Comparison of ENCODE assay signal across 25 mouse cellular contexts in genomic region chr12:81679807-81680529, GRCm38 (mm10). TPM values are rescaled to one million over a fixed set of nuclear protein-coding genes. Genes with fewer than 3 reads are reported as not detected.
DNase-seq lines count a peak whose midpoint lies in the region; TF ChIP-seq lines count a peak whose summit lies in the region.
"Had no signal": no experiment of that assay in that cellular context is flagged by ENCODE, and none has a peak within 500 bp of the region (broad histone marks: within the 10 kb centered on the region; RNA-seq: fewer than 3 reads in every experiment).

No protein-coding gene starts in this region.

- intact Hi-C loops in heart, postnatal 25 days (cut with DNase I), result no loop called here
- intact Hi-C loops in gastrocnemius, postnatal 36 days (cut with DNase I), result no loop called here

- 0 out of 2 replicates have a peak, but pooled peaks cover 3% of the 10 kb centered on the region for H3K27me3 ChIP-seq in liver, adult 2 months (ENCODE audit: control insufficient read depth, insufficient read depth, low read length)
- H3K27me3 ChIP-seq in C2C12 (ENCODE audit: control insufficient read depth, insufficient read depth, insufficient read length), result no peaks in the 10 kb centered on the region
- H3K27me3 ChIP-seq: embryonic facial prominence, embryonic 12.5 days; hindbrain, embryonic 13.5 days; intestine, embryonic 15.5 days had no signal

- H3K9ac ChIP-seq in liver, adult 2 months (ENCODE audit: low read depth, low read length), result no peak overlapping the region
- H3K9ac ChIP-seq: embryonic facial prominence, embryonic 12.5 days; forebrain, embryonic 12.5 days; hindbrain, embryonic 13.5 days; intestine, embryonic 15.5 days had no signal

- DNase-seq in liver, adult 2 months (ENCODE audit: extremely low read depth, low read depth, low spot score), result peak; percentile 13
- DNase-seq in liver (no peak), NIH3T3 (ENCODE audit: low read depth) (peak; percentile 34)
- no peak for DNase-seq in heart, postnatal 25 days (ENCODE audit: low spot score)
- DNase-seq in cerebellum, adult 9-11 months, result no peak
- no peak for DNase-seq in gastrocnemius, postnatal 36 days
- DNase-seq: adrenal gland, adult 8-10 months; adrenal gland, postnatal 25 days; B cell, adult 2 months; cerebellum, adult 2 months; cerebellum, postnatal 10 days; gastrocnemius, postnatal 10 days; heart, adult 11 months; heart, postnatal 36 days; kidney, adult 11 months; kidney, adult 8-10 months had no signal

- TF ChIP-seq CTCF in liver, adult 2 months (IDR thresholded peaks at IDR 0.05; ENCODE audit: low read depth, low read length), result no peak
- no peak for TF ChIP-seq CTCF in C2C12 (IDR thresholded peaks at IDR 0.05; ENCODE audit: control insufficient read depth, insufficient read depth, insufficient read length)

- 69% methylated on average over 7 of the region's 7 CpGs for WGBS in liver, adult 2 months

- no peak for TF ChIP-seq POLR2A in liver, adult 2 months (IDR thresholded peaks at IDR 0.05; ENCODE audit: extremely low read depth, insufficient read depth, low read length)

- no peak overlapping the region for H3ac ChIP-seq in C2C12 (ENCODE audit: control insufficient read depth, insufficient read length, low read depth)

- no peaks in the 10 kb centered on the region for H3K4me1 ChIP-seq in liver, adult 2 months (ENCODE audit: control insufficient read depth, insufficient read depth, low read length)
- H3K4me1 ChIP-seq: embryonic facial prominence, embryonic 12.5 days; intestine, embryonic 15.5 days had no signal

- H3K36me3 ChIP-seq in liver, adult 2 months (ENCODE audit: control insufficient read depth, insufficient read depth, low read length), result no peaks in the 10 kb centered on the region
- H3K36me3 ChIP-seq in C2C12 (ENCODE audit: control insufficient read depth, insufficient read depth), result no peaks in the 10 kb centered on the region
- H3K36me3 ChIP-seq: embryonic facial prominence, embryonic 12.5 days; forebrain, embryonic 12.5 days; G1E; hindbrain, embryonic 10.5 days; hindbrain, embryonic 13.5 days; intestine, embryonic 15.5 days had no signal

- no peaks in the 10 kb centered on the region for H3K79me2 ChIP-seq in liver, adult 2 months (ENCODE audit: control insufficient read depth, insufficient read depth, low read length)
- H3K79me2 ChIP-seq in C2C12 (ENCODE audit: control insufficient read depth, insufficient read depth), result no peaks in the 10 kb centered on the region

- H3K27ac ChIP-seq in liver, adult 2 months (replicated peaks; ENCODE audit: insufficient read depth, low read depth, low read length), result no peak overlapping the region
- H3K27ac ChIP-seq: embryonic facial prominence, embryonic 12.5 days; forebrain, embryonic 12.5 days; hindbrain, embryonic 10.5 days; hindbrain, embryonic 13.5 days; intestine, embryonic 15.5 days had no signal

- no peak overlapping the region for H3K4me3 ChIP-seq in liver, adult 2 months (ENCODE audit: insufficient read depth, low read depth, low read length)
- no peak overlapping the region for H3K4me3 ChIP-seq in C2C12 (ENCODE audit: insufficient read depth, poor library complexity, severe bottlenecking)
- H3K4me3 ChIP-seq: embryonic facial prominence, embryonic 12.5 days; erythroblast, embryonic 14.5 days; forebrain, embryonic 12.5 days; hindbrain, embryonic 10.5 days; hindbrain, embryonic 13.5 days; intestine, embryonic 15.5 days had no signal

- H3K79me3 ChIP-seq in C2C12 (ENCODE audit: low read depth), result no peaks in the 10 kb centered on the region

TF ChIP-seq in C2C12, 6 proteins besides CTCF, POLR2A, EP300 and RAD21:
- TF ChIP-seq FOSL1 (IDR thresholded peaks at IDR 0.05; ENCODE audit: insufficient read depth, low read length, poor library complexity, severe bottlenecking), result no peak
- TF ChIP-seq MYOD1 (IDR thresholded peaks at IDR 0.05; ENCODE audit: control insufficient read depth, insufficient read length, low read depth), result peak; percentile 95

RNA-seq across cellular contexts. Expression of gene Ttc9, which starts 48.9 kb away (rescaled TPM):
- 0.13 TPM in 1 of 2 replicates, not detected in the other for total RNA-seq in liver, adult 2 months (2014; rRNA removed)
- not detected in 2 replicates for polyA plus RNA-seq in liver, adult 2 months (2012; rRNA removed)
- polyA plus RNA-seq in C2C12 (2012; fragmentation: generic; extraction: Trizol), result 11.2 TPM
- 1 to 10 TPM; 3.1 to 3.4 TPM for total RNA-seq in heart, postnatal 25 days (2021)
- total RNA-seq in gastrocnemius, postnatal 36 days (2021), result 1 to 10 TPM; 5.8 to 6.3 TPM
- polyA plus RNA-seq: activated CD4-positive, CD25-positive, alpha-beta regulatory T cell, adult 4 months; erythroblast, embryonic 14.5 days; G1E had no signal

Comparison
In these comparisons a context has a peak if more than half of its experiments do, and no peak if none do; other contexts are left out.
1. DNase-seq: peak in liver, adult 2 months (single experiment) and NIH3T3 (single experiment); none in liver (single experiment), heart, postnatal 25 days (single experiment), cerebellum, adult 9-11 months (single experiment) and gastrocnemius, postnatal 36 days (0 of 2).